8 mouse cellular contexts compared by ENCODE assay signal in the genomic region with DNA sequence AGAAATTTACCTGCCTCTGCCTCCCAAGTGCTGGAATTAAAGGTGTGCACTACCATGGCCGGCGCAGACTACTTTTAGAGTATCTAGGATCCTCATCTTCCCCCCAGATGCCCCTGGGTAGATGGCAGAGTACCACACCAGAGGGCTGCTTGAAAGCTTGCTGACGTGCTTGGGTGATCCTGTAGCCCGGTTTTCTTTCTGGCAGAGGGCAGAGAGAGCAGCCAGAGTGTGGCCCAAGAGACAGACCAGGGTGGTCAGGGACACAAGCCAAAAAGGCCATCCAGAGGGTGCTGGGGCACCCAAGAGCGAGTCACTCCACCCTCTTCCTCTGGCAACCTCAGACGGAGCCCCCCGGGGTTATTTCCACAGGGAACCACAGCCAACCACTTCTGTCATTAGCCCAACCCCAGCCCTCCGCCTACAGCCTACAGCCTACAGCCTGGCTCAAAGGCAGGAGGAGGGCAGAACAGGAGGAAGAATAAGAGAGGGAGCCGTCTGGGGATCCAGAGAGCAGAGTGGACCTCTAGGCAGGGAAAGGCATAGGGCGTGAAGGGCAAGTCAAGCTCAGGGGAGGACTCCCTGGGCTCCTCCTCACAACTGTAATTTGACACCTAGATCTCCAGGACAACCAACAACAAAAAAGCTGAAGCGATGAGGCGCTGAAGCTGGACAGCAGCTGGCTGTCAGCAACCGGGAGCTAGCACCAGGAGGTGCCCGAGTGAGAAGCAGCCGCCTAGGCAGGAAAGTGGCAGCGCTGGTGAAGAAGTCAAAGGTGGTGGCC. TPM values are rescaled to one million over a fixed set of nuclear protein-coding genes. Genes with fewer than 3 reads are reported as not detected.
DNase-seq lines count a peak whose midpoint lies in the region; ATAC-seq lines count a peak whose summit lies in the region.

TSS of gene Smim5 (plus strand) at position 481 of the 781 bp plus-strand sequence.

- ATAC-seq in midbrain, embryonic 16.5 days = no peak
- no peak; the same call in 1 of the 2 replicates for ATAC-seq in hindbrain, embryonic 12.5 days (ENCODE audit: low FRiP score)
- peak; percentile 30 for ATAC-seq in liver, embryonic 12.5 days
- ATAC-seq in neural tube, embryonic 14.5 days (ENCODE audit: low read depth) = no peak; the same call in 1 of the 2 replicates

- peaks cover 31% of the 10 kb centered on the region for H3K36me3 ChIP-seq in midbrain, embryonic 10.5 days
- peaks cover 2% of the 10 kb centered on the region; the same call in 1 of the 2 replicates for H3K36me3 ChIP-seq in midbrain, embryonic 16.5 days (ENCODE audit: control insufficient read depth, insufficient read depth, low read length)
- peaks cover 23% of the 10 kb centered on the region for H3K36me3 ChIP-seq in hindbrain, embryonic 12.5 days
- H3K36me3 ChIP-seq in liver, embryonic 12.5 days = peaks cover 47% of the 10 kb centered on the region
- H3K36me3 ChIP-seq in neural tube, embryonic 14.5 days (ENCODE audit: control insufficient read depth, insufficient read depth, low read length) = no peaks in the 10 kb centered on the region

- H3K27ac ChIP-seq in midbrain, embryonic 10.5 days (replicated peaks) = peak within 1 kb of the TSS; percentile 10
- no peak within 1 kb of the TSS for H3K27ac ChIP-seq in midbrain, embryonic 16.5 days (ENCODE audit: low read length)
- peak within 1 kb of the TSS; percentile 44 for H3K27ac ChIP-seq in hindbrain, embryonic 12.5 days
- peak within 1 kb of the TSS; percentile 100 for H3K27ac ChIP-seq in liver, embryonic 12.5 days
- H3K27ac ChIP-seq in neural tube, embryonic 14.5 days (ENCODE audit: low read depth, low read length) = no peak within 1 kb of the TSS

- no peaks in the 10 kb centered on the region for H3K27me3 ChIP-seq in midbrain, embryonic 10.5 days (ENCODE audit: low read depth, poor library complexity, severe bottlenecking)
- H3K27me3 ChIP-seq in midbrain, embryonic 16.5 days (ENCODE audit: control insufficient read depth, insufficient read depth, low read depth, low read length) = no peaks in the 10 kb centered on the region
- no peaks in the 10 kb centered on the region for H3K27me3 ChIP-seq in hindbrain, embryonic 12.5 days
- H3K27me3 ChIP-seq in liver, embryonic 12.5 days (replicated peaks) = no peaks in the 10 kb centered on the region
- H3K27me3 ChIP-seq in neural tube, embryonic 14.5 days (ENCODE audit: control insufficient read depth, insufficient read depth, low read length) = no peaks in the 10 kb centered on the region

- H3K9me3 ChIP-seq in midbrain, embryonic 10.5 days (replicated peaks) = no peaks in the 10 kb centered on the region
- H3K9me3 ChIP-seq in midbrain, embryonic 16.5 days (replicated peaks; ENCODE audit: control insufficient read depth, low read length, poor library complexity, severe bottlenecking) = no peaks in the 10 kb centered on the region
- no peaks in the 10 kb centered on the region for H3K9me3 ChIP-seq in hindbrain, embryonic 12.5 days (replicated peaks)
- H3K9me3 ChIP-seq in liver, embryonic 12.5 days (replicated peaks) = no peaks in the 10 kb centered on the region
- no peaks in the 10 kb centered on the region for H3K9me3 ChIP-seq in neural tube, embryonic 14.5 days (ENCODE audit: control insufficient read depth, low read length)

- no peak within 1 kb of the TSS for H3K4me2 ChIP-seq in midbrain, embryonic 16.5 days (ENCODE audit: low read length)
- H3K4me2 ChIP-seq in hindbrain, embryonic 12.5 days (replicated peaks) = no peak within 1 kb of the TSS
- peak within 1 kb of the TSS; percentile 79 for H3K4me2 ChIP-seq in liver, embryonic 12.5 days
- H3K4me2 ChIP-seq in neural tube, embryonic 14.5 days (ENCODE audit: low read depth, low read length) = no peak within 1 kb of the TSS

- H3K9ac ChIP-seq in midbrain, embryonic 16.5 days (ENCODE audit: low read depth, low read length) = no peak within 1 kb of the TSS
- H3K9ac ChIP-seq in hindbrain, embryonic 12.5 days = no peak within 1 kb of the TSS; the same call in 1 of the 2 replicates
- peak within 1 kb of the TSS; percentile 83 for H3K9ac ChIP-seq in liver, embryonic 12.5 days
- 0 out of 2 replicates have a peak within 1 kb of the TSS, but pooled peaks have one; percentile 16 for H3K9ac ChIP-seq in neural tube, embryonic 14.5 days (replicated peaks; ENCODE audit: low read depth, low read length)

- 32% methylated on average over 16 of the region's 16 CpGs for WGBS in midbrain, embryonic 10.5 days
- WGBS in midbrain, embryonic 16.5 days = 28% methylated on average over 16 of the region's 16 CpGs
- WGBS in hindbrain, embryonic 12.5 days = 27% methylated on average over 16 of the region's 16 CpGs
- 18% methylated on average over 16 of the region's 16 CpGs for WGBS in liver, embryonic 12.5 days (ENCODE audit: insufficient replicate concordance)
- 35% methylated on average over 16 of the region's 16 CpGs for WGBS in neural tube, embryonic 14.5 days

- DNase-seq in midbrain, embryonic 10.5 days (ENCODE audit: low spot score) = peak; percentile 66
- peak; percentile 51 for DNase-seq in fibroblast of lung, adult 2 months (ENCODE audit: low read depth)
- DNase-seq in layer of hippocampus, postnatal 36 days = no peak
- no peak for DNase-seq in left cerebral cortex, adult 9 months (ENCODE audit: low spot score in 2 of 2)

- H3K4me1 ChIP-seq in midbrain, embryonic 10.5 days = peaks cover 56% of the 10 kb centered on the region
- no peaks in the 10 kb centered on the region for H3K4me1 ChIP-seq in midbrain, embryonic 16.5 days (ENCODE audit: control insufficient read depth, insufficient read depth, low read length)
- peaks cover 34% of the 10 kb centered on the region for H3K4me1 ChIP-seq in hindbrain, embryonic 12.5 days
- H3K4me1 ChIP-seq in liver, embryonic 12.5 days = peaks cover 71% of the 10 kb centered on the region
- H3K4me1 ChIP-seq in neural tube, embryonic 14.5 days (ENCODE audit: control insufficient read depth, insufficient read depth, low read length) = 0 out of 2 replicates have a peak, but pooled peaks cover 2% of the 10 kb centered on the region

- peak within 1 kb of the TSS; percentile 18; the same call in 1 of the 2 replicates for H3K4me3 ChIP-seq in midbrain, embryonic 10.5 days
- no peak within 1 kb of the TSS for H3K4me3 ChIP-seq in midbrain, embryonic 16.5 days (ENCODE audit: low read depth, low read length)
- no peak within 1 kb of the TSS for H3K4me3 ChIP-seq in hindbrain, embryonic 12.5 days
- peak within 1 kb of the TSS; percentile 69 for H3K4me3 ChIP-seq in liver, embryonic 12.5 days
- no peak within 1 kb of the TSS for H3K4me3 ChIP-seq in neural tube, embryonic 14.5 days (ENCODE audit: low read depth, low read length)

RNA-seq across cellular contexts. Expression of gene Smim5, which starts in this region (rescaled TPM):
- 1.0 and 1.6 TPM in 2 replicates for polyA plus RNA-seq in midbrain, embryonic 10.5 days (2016; fragmentation: Nextera tagmentation; extraction: Ambion mirVana)
- 1.4 and 1.5 TPM in 2 replicates for polyA plus RNA-seq in midbrain, embryonic 16.5 days (2015; fragmentation: Nextera tagmentation; extraction: Ambion mirVana)
- polyA plus RNA-seq in hindbrain, embryonic 12.5 days (2016; fragmentation: Nextera tagmentation; extraction: Ambion mirVana) = 2.3 and 4.2 TPM in 2 replicates
- 47.5 and 48.9 TPM in 2 replicates for polyA plus RNA-seq in liver, embryonic 12.5 days (2016; fragmentation: Nextera tagmentation; extraction: Ambion mirVana)
- 1.6 and 1.8 TPM in 2 replicates for polyA plus RNA-seq in neural tube, embryonic 14.5 days (2014; fragmentation: Nextera tagmentation; extraction: Ambion mirVana)
- under 1 TPM in 1 of 2 experiments, not detected in 1; 0.72 TPM for total RNA-seq in layer of hippocampus, postnatal 36 days (2021)

Comparison
In these comparisons a context has a peak if more than half of its experiments do, and no peak if none do; other contexts are left out.
1. H3K27ac ChIP-seq: peak in midbrain, embryonic 10.5 days (single experiment), hindbrain, embryonic 12.5 days (single experiment) and liver, embryonic 12.5 days (single experiment); none in midbrain, embryonic 16.5 days (single experiment) and neural tube, embryonic 14.5 days (single experiment).
2. H3K4me3 ChIP-seq: peak in midbrain, embryonic 10.5 days (single experiment) and liver, embryonic 12.5 days (single experiment); none in midbrain, embryonic 16.5 days (single experiment), hindbrain, embryonic 12.5 days (single experiment) and neural tube, embryonic 14.5 days (single experiment).
3. DNase-seq: peak in midbrain, embryonic 10.5 days (single experiment) and fibroblast of lung, adult 2 months (single experiment); none in layer of hippocampus, postnatal 36 days (0 of 2) and left cerebral cortex, adult 9 months (0 of 2).
4. H3K9ac ChIP-seq: peak in liver, embryonic 12.5 days (single experiment) and neural tube, embryonic 14.5 days (single experiment); none in midbrain, embryonic 16.5 days (single experiment) and hindbrain, embryonic 12.5 days (single experiment).